Mouse (Mus musculus): ENCODE results near the gene 5530401A14Rik. TPM values are rescaled to one million over a fixed set of nuclear protein-coding genes. Genes with fewer than 3 reads are reported as not detected.

5530401A14Rik gene
- polyA plus RNA-seq, 1 experiment: not detected

DNA sequence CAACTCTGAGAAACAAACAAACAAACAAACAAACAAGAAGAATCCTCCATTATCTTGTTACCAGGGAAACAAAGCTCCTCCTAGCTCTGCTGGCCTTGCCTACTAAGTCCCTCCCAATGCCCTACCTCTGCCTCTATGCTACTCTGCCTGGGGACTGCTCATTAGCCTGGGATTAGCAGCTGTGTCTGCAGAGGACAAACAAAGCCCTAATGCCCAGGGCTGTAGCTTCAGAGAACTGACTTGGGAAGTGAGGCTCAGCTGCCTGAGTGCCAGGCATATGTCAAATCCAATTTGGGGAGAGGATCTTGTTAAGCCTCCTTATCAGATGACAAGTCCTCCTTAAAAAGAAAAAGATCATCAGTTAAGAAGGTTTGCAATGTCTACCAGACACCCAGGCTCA is 65.9 kb downstream of the 5530401A14Rik start:
- DNase-seq (ENCODE audit: low spot score): no peak

DNA sequence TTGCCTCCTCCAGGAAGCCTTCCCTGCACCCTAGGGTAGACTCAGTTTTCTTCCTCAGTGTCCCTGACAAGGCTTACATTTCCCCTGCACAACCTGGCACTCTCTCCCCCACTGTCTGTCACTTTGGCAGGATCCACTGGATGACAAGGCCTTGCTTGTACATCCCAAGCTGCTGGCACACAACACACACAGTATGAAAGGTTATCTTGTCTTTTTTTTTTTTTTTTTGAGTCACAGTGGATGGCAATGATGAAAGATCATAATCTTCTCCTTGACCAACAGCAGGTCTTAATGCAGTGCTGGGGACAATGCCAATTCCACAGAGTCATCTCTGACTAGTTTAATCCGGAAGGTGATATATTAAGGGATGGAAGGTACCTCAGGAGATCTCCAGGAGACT is 77.0 kb downstream of the 5530401A14Rik start:
- DNase-seq (ENCODE audit: low spot score): no peak

DNA sequence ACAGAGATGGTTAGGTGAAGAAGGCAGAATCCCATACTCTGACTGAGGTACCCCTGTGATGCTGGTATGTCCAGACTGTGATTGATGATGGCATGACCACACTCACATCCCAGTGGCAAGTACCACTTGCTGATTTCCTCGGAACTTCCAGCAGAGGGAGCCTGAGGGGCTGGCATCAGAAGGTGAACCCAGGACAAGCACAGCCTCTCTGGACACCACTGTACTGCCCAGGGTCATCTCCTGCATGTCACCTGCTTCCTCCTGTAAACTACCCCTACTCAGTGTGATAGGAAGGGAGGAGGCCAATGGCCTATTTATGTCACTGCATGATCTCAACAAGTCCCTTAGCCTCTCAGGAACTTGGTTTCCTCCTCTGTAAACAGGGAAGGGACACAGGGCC is 80.5 kb downstream of the 5530401A14Rik start:
- no peak for DNase-seq (ENCODE audit: low spot score)

DNA sequence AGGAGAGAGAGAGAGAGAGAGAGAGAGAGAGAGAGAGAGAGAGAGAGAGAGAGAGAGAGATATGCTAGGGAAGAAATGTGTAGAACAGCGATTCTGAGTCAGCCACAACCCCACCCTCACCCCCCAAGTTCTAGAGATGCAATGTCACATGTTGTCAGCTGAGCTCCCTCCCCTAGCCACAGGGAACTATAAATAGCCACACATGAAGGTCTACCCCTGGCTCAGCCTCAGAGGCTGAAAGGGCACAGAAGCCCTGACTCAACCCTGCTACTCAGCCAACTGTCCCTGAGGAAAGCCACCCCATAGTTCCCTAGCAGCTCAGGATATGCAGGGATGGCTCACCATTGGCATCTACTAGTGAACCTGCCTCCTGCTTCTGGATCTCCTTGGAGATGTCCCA is 81.7 kb downstream of the 5530401A14Rik start:
- no peak for DNase-seq (ENCODE audit: low spot score)

Other genes with a start within 250 kb of the 5530401A14Rik start
- 1.2 and 1.5 TPM in 2 replicates for gene Asic2, start 107.8 kb downstream of the 5530401A14Rik start, polyA plus RNA-seq (2012; rRNA removed)
- 6.3 and 6.4 TPM in 2 replicates for gene Ccl2, start 174.9 kb downstream of the 5530401A14Rik start, polyA plus RNA-seq (2012; rRNA removed)
- gene Gm17268, start 177.9 kb downstream of the 5530401A14Rik start, polyA plus RNA-seq (2012; rRNA removed): not detected in 2 replicates
- 4.5 and 6.0 TPM in 2 replicates for gene Ccl7, start 185.0 kb downstream of the 5530401A14Rik start, polyA plus RNA-seq (2012; rRNA removed)
- 29.1 and 31.1 TPM in 2 replicates for gene Ccl11, start 197.2 kb downstream of the 5530401A14Rik start, polyA plus RNA-seq (2012; rRNA removed)
- gene Ccl12, start 241.2 kb downstream of the 5530401A14Rik start, polyA plus RNA-seq (2012; rRNA removed): 14.1 and 21.5 TPM in 2 replicates